Mouse (Mus musculus): ENCODE measurements around the gene Ndufa10. TPM values are rescaled to one million over a fixed set of nuclear protein-coding genes. Genes with fewer than 3 reads are reported as not detected.
"Not testable (repeated sequence)": the region's sequence is repeated elsewhere in the genome, so short reads cannot be mapped to it uniquely, and the experiment has no call there.

Gene Ndufa10
- 89.5 to 119 TPM (median 89.7 TPM) in 3 replicates for total RNA-seq (2017)

GRCm38 (mm10) chr1:92473165-92474041 is at the start of gene Ndufa10:
Gene Ndufa10, minus strand, starts transcription at chr1:92473860.
- peak; percentile 94 for ATAC-seq (replicated peaks; ENCODE audit: insufficient number of reproducible peaks, low FRiP score, low TSS enrichment, poor library complexity, severe bottlenecking)

- ATAC-seq (replicated peaks; ENCODE audit: insufficient number of reproducible peaks, low FRiP score, low TSS enrichment, poor library complexity, severe bottlenecking) = no peak
These were observed 47.7 kb upstream of the Ndufa10 start for GRCm38 (mm10) chr1:92521376-92521775.

- ATAC-seq (replicated peaks; ENCODE audit: insufficient number of reproducible peaks, low FRiP score, low TSS enrichment, poor library complexity, severe bottlenecking) = no peak
These were observed 45.4 kb upstream of the Ndufa10 start for GRCm38 (mm10) chr1:92519046-92519445.

- no peak for ATAC-seq (replicated peaks; ENCODE audit: insufficient number of reproducible peaks, low FRiP score, low TSS enrichment, poor library complexity, severe bottlenecking)
These were observed 44.9 kb upstream of the Ndufa10 start, which contains the start of gene Olfr1414 for GRCm38 (mm10) chr1:92518561-92518960. Gene Olfr1414, minus strand, starts transcription at chr1:92518661.

GRCm38 (mm10) chr1:92515390-92515789 is 41.7 kb upstream of the Ndufa10 start:
- ATAC-seq (replicated peaks; ENCODE audit: insufficient number of reproducible peaks, low FRiP score, low TSS enrichment, poor library complexity, severe bottlenecking) = no peak

- ATAC-seq (replicated peaks; ENCODE audit: insufficient number of reproducible peaks, low FRiP score, low TSS enrichment, poor library complexity, severe bottlenecking) = not testable (repeated sequence)
These were observed 38.0 kb upstream of the Ndufa10 start for GRCm38 (mm10) chr1:92511646-92512045.

GRCm38 (mm10) chr1:92496001-92496400 is 22.3 kb upstream of the Ndufa10 start, which contains the start of gene Olfr1415:
Gene Olfr1415, minus strand, starts transcription at chr1:92496101.
- no peak for ATAC-seq (replicated peaks; ENCODE audit: insufficient number of reproducible peaks, low FRiP score, low TSS enrichment, poor library complexity, severe bottlenecking)

- no peak for ATAC-seq (replicated peaks; ENCODE audit: insufficient number of reproducible peaks, low FRiP score, low TSS enrichment, poor library complexity, severe bottlenecking)
These were observed 11.4 kb upstream of the Ndufa10 start, which contains the start of gene Olfr1416 for GRCm38 (mm10) chr1:92485013-92485412. Gene Olfr1416, minus strand, starts transcription at chr1:92485113.

GRCm38 (mm10) chr1:92474066-92474578 is 462 bp upstream of the Ndufa10 start:
- ATAC-seq (replicated peaks; ENCODE audit: insufficient number of reproducible peaks, low FRiP score, low TSS enrichment, poor library complexity, severe bottlenecking) = peak; percentile 7; the same call in 1 of the 2 replicates

- 0 out of 2 replicates have a peak, but pooled peaks have one; percentile 7 for ATAC-seq (replicated peaks; ENCODE audit: insufficient number of reproducible peaks, low FRiP score, low TSS enrichment, poor library complexity, severe bottlenecking)
These were observed 4.8 kb downstream of the Ndufa10 start for GRCm38 (mm10) chr1:92468891-92469290.

- ATAC-seq (replicated peaks; ENCODE audit: insufficient number of reproducible peaks, low FRiP score, low TSS enrichment, poor library complexity, severe bottlenecking) = no peak
These were observed 15.2 kb downstream of the Ndufa10 start for GRCm38 (mm10) chr1:92458416-92458815.

GRCm38 (mm10) chr1:92457758-92458157 is 15.9 kb downstream of the Ndufa10 start:
- ATAC-seq (replicated peaks; ENCODE audit: insufficient number of reproducible peaks, low FRiP score, low TSS enrichment, poor library complexity, severe bottlenecking) = no peak

GRCm38 (mm10) chr1:92453751-92454445 is 19.8 kb downstream of the Ndufa10 start:
- ATAC-seq (replicated peaks; ENCODE audit: insufficient number of reproducible peaks, low FRiP score, low TSS enrichment, poor library complexity, severe bottlenecking) = no peak

- no peak for ATAC-seq (replicated peaks; ENCODE audit: insufficient number of reproducible peaks, low FRiP score, low TSS enrichment, poor library complexity, severe bottlenecking)
These were observed 25.4 kb downstream of the Ndufa10 start for GRCm38 (mm10) chr1:92448293-92448692.

GRCm38 (mm10) chr1:92441453-92442063 is 32.1 kb downstream of the Ndufa10 start:
- ATAC-seq (replicated peaks; ENCODE audit: insufficient number of reproducible peaks, low FRiP score, low TSS enrichment, poor library complexity, severe bottlenecking) = no peak

GRCm38 (mm10) chr1:92440066-92440750 is 33.5 kb downstream of the Ndufa10 start:
- no peak for ATAC-seq (replicated peaks; ENCODE audit: insufficient number of reproducible peaks, low FRiP score, low TSS enrichment, poor library complexity, severe bottlenecking)

GRCm38 (mm10) chr1:92437678-92438271 is 35.9 kb downstream of the Ndufa10 start:
- ATAC-seq (replicated peaks; ENCODE audit: insufficient number of reproducible peaks, low FRiP score, low TSS enrichment, poor library complexity, severe bottlenecking) = no peak

- no peak for ATAC-seq (replicated peaks; ENCODE audit: insufficient number of reproducible peaks, low FRiP score, low TSS enrichment, poor library complexity, severe bottlenecking)
These were observed 36.8 kb downstream of the Ndufa10 start for GRCm38 (mm10) chr1:92436831-92437321.
